ENCODE assay signal across 20 mouse cellular contexts in genomic region chr9:120593383-120594101, GRCm38 (mm10). TPM values are rescaled to one million over a fixed set of nuclear protein-coding genes. Genes with fewer than 3 reads are reported as not detected.
DNase-seq lines count a peak whose midpoint lies in the region; ATAC-seq and TF ChIP-seq lines count a peak whose summit lies in the region.
"Had no signal": no experiment of that assay in that cellular context is flagged by ENCODE, and none has a peak within 500 bp of the region (broad histone marks: within the 10 kb centered on the region; RNA-seq: fewer than 3 reads in every experiment).

No protein-coding gene starts in this region.

- no peak overlapping the region for H3K27ac ChIP-seq in embryonic facial prominence, embryonic 11.5 days (replicated peaks; ENCODE audit: low read depth, low read length)
- no peak overlapping the region for H3K27ac ChIP-seq in embryonic facial prominence, embryonic 10.5 days (replicated peaks)
- peak overlapping the region; percentile 85 for H3K27ac ChIP-seq in stomach, postnatal 0 days (replicated peaks)

- H3K4me1 ChIP-seq in embryonic facial prominence, embryonic 11.5 days (ENCODE audit: control insufficient read depth, insufficient read depth, low read length): no peaks in the 10 kb centered on the region
- peaks cover 3% of the 10 kb centered on the region; the same call in 1 of the 2 replicates for H3K4me1 ChIP-seq in embryonic facial prominence, embryonic 10.5 days
- no peaks in the 10 kb centered on the region for H3K4me1 ChIP-seq in stomach, postnatal 0 days (replicated peaks; ENCODE audit: control insufficient read depth, insufficient read depth)
- H3K4me1 ChIP-seq: heart, embryonic 12.5 days had no signal

- no peaks in the 10 kb centered on the region for H3K27me3 ChIP-seq in embryonic facial prominence, embryonic 11.5 days (ENCODE audit: control insufficient read depth, insufficient read depth, low read length)
- no peaks in the 10 kb centered on the region for H3K27me3 ChIP-seq in embryonic facial prominence, embryonic 10.5 days (replicated peaks; ENCODE audit: low read depth, poor library complexity, severe bottlenecking)
- H3K27me3 ChIP-seq in stomach, postnatal 0 days (ENCODE audit: control insufficient read depth, insufficient read depth, low read length): no peaks in the 10 kb centered on the region
- H3K27me3 ChIP-seq: heart, embryonic 12.5 days had no signal

- H3K9ac ChIP-seq in embryonic facial prominence, embryonic 11.5 days (replicated peaks; ENCODE audit: low read length): no peak overlapping the region
- H3K9ac ChIP-seq in stomach, postnatal 0 days (ENCODE audit: low read length): no peak overlapping the region
- H3K9ac ChIP-seq: heart, embryonic 12.5 days had no signal

- 54% methylated on average over 9 of the region's 9 CpGs for WGBS in embryonic facial prominence, embryonic 11.5 days
- 53% methylated on average over 9 of the region's 9 CpGs for WGBS in embryonic facial prominence, embryonic 10.5 days
- 56% methylated on average over 9 of the region's 9 CpGs for WGBS in stomach, postnatal 0 days

- no peak overlapping the region for H3K4me2 ChIP-seq in embryonic facial prominence, embryonic 11.5 days (ENCODE audit: low read depth, low read length)
- H3K4me2 ChIP-seq in stomach, postnatal 0 days (replicated peaks; ENCODE audit: low read depth): no peak overlapping the region
- H3K4me2 ChIP-seq: heart, embryonic 12.5 days; liver, embryonic 11.5 days had no signal

- ATAC-seq in embryonic facial prominence, embryonic 11.5 days (replicated peaks; ENCODE audit: insufficient number of reproducible peaks, low FRiP score, low TSS enrichment, low read depth): 0 out of 2 replicates have a peak, but pooled peaks have one; percentile 7
- peak; percentile 66 for ATAC-seq in stomach, postnatal 0 days (ENCODE audit: low FRiP score, low TSS enrichment)
- ATAC-seq in frontal cortex, adult (ENCODE audit: low TSS enrichment): no peak
- ATAC-seq: hindbrain, embryonic 16.5 days; intestine, postnatal 0 days had no signal

- TF ChIP-seq CTCF in stomach, postnatal 0 days (IDR thresholded peaks at IDR 0.05; ENCODE audit: low read depth): no peak

- no peak overlapping the region for H3K4me3 ChIP-seq in embryonic facial prominence, embryonic 11.5 days (ENCODE audit: low read depth, low read length)
- no peak overlapping the region for H3K4me3 ChIP-seq in embryonic facial prominence, embryonic 10.5 days
- no peak overlapping the region for H3K4me3 ChIP-seq in stomach, postnatal 0 days (ENCODE audit: low read depth, low read length)
- H3K4me3 ChIP-seq: heart, embryonic 12.5 days had no signal

- DNase-seq in embryonic facial prominence, embryonic 11.5 days (ENCODE audit: low spot score): no peak
- DNase-seq in embryonic facial prominence, embryonic 10.5 days (ENCODE audit: low spot score): no peak
- peak; percentile 42 to 45 for DNase-seq in urinary bladder, adult 18-20 months (ENCODE audit: low spot score in 2 of 2)
- DNase-seq in urinary bladder, adult 2 months (ENCODE audit: low spot score): no peak
- peak; percentile 69 for DNase-seq in ZHBTc4 (ENCODE audit: low read depth, low spot score)
- DNase-seq in stomach, postnatal 0 days (ENCODE audit: low spot score): no peak
- DNase-seq in layer of hippocampus, postnatal 36 days: no peak
- DNase-seq: adrenal gland, adult 8-10 months; cerebellum, postnatal 14 days; gastrocnemius, postnatal 36 days; kidney, postnatal 4 days; lung, adult 2 months; lung, postnatal 36 days; right cerebral cortex, postnatal 14 days had no signal

- H3K9me3 ChIP-seq in embryonic facial prominence, embryonic 11.5 days (replicated peaks; ENCODE audit: control insufficient read depth, low read length): no peaks in the 10 kb centered on the region
- no peaks in the 10 kb centered on the region for H3K9me3 ChIP-seq in embryonic facial prominence, embryonic 10.5 days
- H3K9me3 ChIP-seq in stomach, postnatal 0 days (ENCODE audit: control insufficient read depth, low read length): no peaks in the 10 kb centered on the region
- H3K9me3 ChIP-seq: heart, embryonic 12.5 days had no signal

- peak; percentile 44 for TF ChIP-seq EP300 in stomach, postnatal 0 days (optimal IDR thresholded peaks at IDR 0.05)

- H3K36me3 ChIP-seq in embryonic facial prominence, embryonic 11.5 days (replicated peaks; ENCODE audit: control insufficient read depth, insufficient read depth, low read depth, low read length): no peaks in the 10 kb centered on the region
- H3K36me3 ChIP-seq in embryonic facial prominence, embryonic 10.5 days (replicated peaks): no peaks in the 10 kb centered on the region
- no peaks in the 10 kb centered on the region for H3K36me3 ChIP-seq in stomach, postnatal 0 days (ENCODE audit: control insufficient read depth, insufficient read depth, low read length)
- H3K36me3 ChIP-seq: heart, embryonic 12.5 days had no signal

RNA-seq across cellular contexts. Expression of gene Rpl14, which starts 22.3 kb away (rescaled TPM):
- polyA plus RNA-seq in embryonic facial prominence, embryonic 11.5 days (2014; fragmentation: Nextera tagmentation; extraction: Ambion mirVana): 1,013 and 1,065 TPM in 2 replicates
- polyA plus RNA-seq in embryonic facial prominence, embryonic 10.5 days (2016; fragmentation: Nextera tagmentation; extraction: Ambion mirVana): 810 and 834 TPM in 2 replicates
- polyA plus RNA-seq in urinary bladder, adult 2 months (2012; rRNA removed): 969 and 1,107 TPM in 2 replicates
- 742 and 777 TPM in 2 replicates for polyA plus RNA-seq in stomach, postnatal 0 days (2015; fragmentation: Nextera tagmentation; extraction: Ambion mirVana)
- 100 to 1,000 TPM; 302 to 311 TPM for total RNA-seq in layer of hippocampus, postnatal 36 days (2021)

RNA-seq across cellular contexts. Expression of gene Entpd3, which starts 53.9 kb away (rescaled TPM):
- 0.53 and 1.1 TPM in 2 replicates for polyA plus RNA-seq in embryonic facial prominence, embryonic 11.5 days (2014; fragmentation: Nextera tagmentation; extraction: Ambion mirVana)
- 0.55 and 0.56 TPM in 2 replicates for polyA plus RNA-seq in embryonic facial prominence, embryonic 10.5 days (2016; fragmentation: Nextera tagmentation; extraction: Ambion mirVana)
- 52.9 and 67.7 TPM in 2 replicates for polyA plus RNA-seq in urinary bladder, adult 2 months (2012; rRNA removed)
- polyA plus RNA-seq in stomach, postnatal 0 days (2015; fragmentation: Nextera tagmentation; extraction: Ambion mirVana): 2.1 and 2.3 TPM in 2 replicates
- 1 to 10 TPM; 7.0 to 7.4 TPM for total RNA-seq in layer of hippocampus, postnatal 36 days (2021)
- total RNA-seq: gastrocnemius, postnatal 36 days; heart, postnatal 25 days had no signal

Comparison
In these comparisons a context has a peak if more than half of its experiments do, and no peak if none do; other contexts are left out.
1. DNase-seq: peak in urinary bladder, adult 18-20 months (2 of 2) and ZHBTc4 (single experiment); none in embryonic facial prominence, embryonic 11.5 days (single experiment), embryonic facial prominence, embryonic 10.5 days (single experiment), urinary bladder, adult 2 months (single experiment), stomach, postnatal 0 days (single experiment) and layer of hippocampus, postnatal 36 days (0 of 2).
2. RNA of gene Entpd3, which starts 53.9 kb away (polyA plus RNA-seq): 52.9 to 67.7 TPM in urinary bladder, adult 2 months; 2.1 to 2.3 TPM in stomach, postnatal 0 days, 0.55 to 0.56 TPM in embryonic facial prominence, embryonic 10.5 days and 0.53 to 1.1 TPM in embryonic facial prominence, embryonic 11.5 days; every median in the first group is over 10 times any median in the second.